Mouse (Mus musculus): ENCODE measurements at regions not wholly inside any gene's neighbourhood (a gene's known extent, or its start where the extent isn't known, plus 50 kb on each side); places are given as distances from the start of the nearest gene placed in this dataset.

GRCm38 (mm10) chr8:82473266-82473665 lies 70.2 kb upstream of the Il15 start:
- no peak for DNase-seq (ENCODE audit: low read depth, low spot score)

- no peak for DNase-seq (ENCODE audit: low read depth, low spot score)
Observed at GRCm38 (mm10) chr8:82471825-82472224, 68.8 kb upstream of the Il15 start.

GRCm38 (mm10) chr8:82469824-82470223 lies 66.8 kb upstream of the Il15 start:
- no peak for DNase-seq (ENCODE audit: low read depth, low spot score)

GRCm38 (mm10) chr8:82462841-82463240 lies 59.8 kb upstream of the Il15 start:
- DNase-seq (ENCODE audit: low read depth, low spot score) = no peak

GRCm38 (mm10) chr8:82459007-82459406 lies 56.0 kb upstream of the Il15 start:
- no peak for DNase-seq (ENCODE audit: low read depth, low spot score)

GRCm38 (mm10) chr8:82454056-82454455 lies 51.0 kb upstream of the Il15 start:
- DNase-seq (ENCODE audit: low read depth, low spot score) = no peak

All from WW6 (cell line).